Mouse (Mus musculus) embryonic facial prominence, embryonic 13.5 days (tissue): ENCODE data around the gene Polk. TPM values are rescaled to one million over a fixed set of nuclear protein-coding genes. Genes with fewer than 3 reads are reported as not detected.

Experiments used
- ATAC-seq: fragments of 200-750 bp; cut with Nextera tagmentation; 2 replicates; pipeline ENCODE4 v1.8.0; 2017; ENCODE audit warnings: low read depth; ENCODE audit not compliant: insufficient number of reproducible peaks, insufficient read depth, low FRiP score, low TSS enrichment
- H3K27ac ChIP-seq: fragments of 300-500 bp; sonication (generic); 2 replicates; pipeline ENCODE4 v1.5.1; 2015; ENCODE audit warnings: moderate library complexity, mild to moderate bottlenecking, inconsistent platforms
- H3K27me3 ChIP-seq: fragments of 300-500 bp; sonication (generic); 2 replicates; pipeline ENCODE4 v1.6.1; 2015; ENCODE audit warnings: mild to moderate bottlenecking, inconsistent platforms
- H3K36me3 ChIP-seq: fragments of 300-500 bp; sonication (generic); 2 replicates; pipeline ENCODE4 v1.6.1; 2015; ENCODE audit warnings: mild to moderate bottlenecking, inconsistent platforms
- H3K4me1 ChIP-seq: fragments of 300-500 bp; sonication (generic); 2 replicates; pipeline ENCODE4 v1.6.1; 2015; ENCODE audit warnings: inconsistent platforms
- H3K4me2 ChIP-seq: fragments of 300-500 bp; sonication (generic); 2 replicates; pipeline ENCODE4 v1.6.1; 2015; ENCODE audit warnings: moderate library complexity, mild to moderate bottlenecking, inconsistent platforms
- H3K4me3 ChIP-seq: fragments of 300-500 bp; sonication (generic); 2 replicates; pipeline ENCODE4 v1.5.1; 2015; ENCODE audit warnings: mild to moderate bottlenecking, inconsistent platforms
- H3K9ac ChIP-seq: fragments of 300-500 bp; sonication (generic); 2 replicates; pipeline ENCODE4 v1.6.1; 2015; ENCODE audit warnings: mild to moderate bottlenecking, inconsistent platforms
- H3K9me3 ChIP-seq: fragments of 300-500 bp; sonication (generic); 2 replicates; pipeline ENCODE4 v1.6.1; 2016; ENCODE audit warnings: inconsistent platforms
- WGBS: fragments of 180-500 bp; shearing (Covaris S2); methylation state at CpG from one replicate; pipeline ENCODE4 v1.1.7; 2015; ENCODE audit warnings: mixed read lengths; 5-methylcytosine and 5-hydroxymethylcytosine counted together
- polyA plus RNA-seq: library from polyadenylated mRNA; unstranded; fragments of >200 nt; fragmentation: Nextera tagmentation; extraction: Ambion mirVana; gene quantifications from 2 replicates; pipeline ENCODE4 v1.2.1, GENCODE M21; 2015

Gene Polk
- polyA plus RNA-seq, 1 experiment from 2014 or later: 12.0 TPM

GRCm38 (mm10) chr13:96527856-96528255 is 14.5 kb downstream of the Polk start:
- ATAC-seq: no peak
- H3K27ac ChIP-seq: no peak overlapping the region
- no peak overlapping the region for H3K9ac ChIP-seq

GRCm38 (mm10) chr13:96527022-96527421 is 15.4 kb downstream of the Polk start:
- Histone ChIP-seq H3K27me3 (no peaks in the 10 kb centered on the region), H3K4me3 (no peak overlapping the region), H3K9me3 (no peaks in the 10 kb centered on the region), H3K27ac (no peak overlapping the region), H3K4me1 (peaks cover 7% of the 10 kb centered on the region), H3K9ac (no peak overlapping the region), H3K4me2 (no peak overlapping the region), H3K36me3 (peaks cover 7% of the 10 kb centered on the region)
- 88% methylated on average over 3 of the region's 3 CpGs for WGBS
- ATAC-seq: no peak

More at GRCm38 (mm10) chr13:96527856-96528255, 14.5 kb downstream of the Polk start:
- Histone ChIP-seq H3K9me3 (no peaks in the 10 kb centered on the region), H3K36me3 (peaks cover 7% of the 10 kb centered on the region), H3K27me3 (no peaks in the 10 kb centered on the region), H3K4me1 (peaks cover 9% of the 10 kb centered on the region), H3K4me3 (no peak overlapping the region), H3K4me2 (no peak overlapping the region)
- 87% methylated on average over 11 of the region's 11 CpGs for WGBS

GRCm38 (mm10) chr13:96521294-96521693 is 21.1 kb downstream of the Polk start:
- Histone ChIP-seq H3K9ac (no peak overlapping the region), H3K9me3 (no peaks in the 10 kb centered on the region), H3K27me3 (no peaks in the 10 kb centered on the region), H3K4me2 (no peak overlapping the region), H3K4me1 (no peaks in the 10 kb centered on the region), H3K27ac (no peak overlapping the region), H3K36me3 (peaks cover 1% of the 10 kb centered on the region; the same call in 1 of the 2 replicates), H3K4me3 (no peak overlapping the region)
- 90% methylated on average over 3 of the region's 3 CpGs for WGBS
- ATAC-seq: no peak

GRCm38 (mm10) chr13:96517335-96517734 is 25.0 kb downstream of the Polk start:
- Histone ChIP-seq H3K27me3 (no peaks in the 10 kb centered on the region), H3K4me2 (no peak overlapping the region), H3K4me3 (no peak overlapping the region), H3K4me1 (no peaks in the 10 kb centered on the region), H3K36me3 (peaks cover 6% of the 10 kb centered on the region; the same call in 1 of the 2 replicates), H3K9me3 (no peaks in the 10 kb centered on the region), H3K9ac (no peak overlapping the region), H3K27ac (no peak overlapping the region)
- 74% methylated on average over 2 of the region's 2 CpGs for WGBS
- ATAC-seq: no peak

GRCm38 (mm10) chr13:96516249-96516648 is 26.1 kb downstream of the Polk start:
- Histone ChIP-seq H3K9ac (no peak overlapping the region), H3K27me3 (no peaks in the 10 kb centered on the region), H3K36me3 (peaks cover 6% of the 10 kb centered on the region; the same call in 1 of the 2 replicates), H3K4me3 (no peak overlapping the region), H3K27ac (no peak overlapping the region), H3K4me2 (no peak overlapping the region), H3K4me1 (peaks cover 5% of the 10 kb centered on the region; the same call in 1 of the 2 replicates), H3K9me3 (no peaks in the 10 kb centered on the region)
- 87% methylated on average over 9 of the region's 9 CpGs for WGBS
- ATAC-seq: no peak

GRCm38 (mm10) chr13:96514154-96514942 is 28.0 kb downstream of the Polk start:
- H3K27ac ChIP-seq: no peak overlapping the region
- H3K4me2 ChIP-seq: no peak overlapping the region
- no peaks in the 10 kb centered on the region for H3K27me3 ChIP-seq
- no peak overlapping the region for H3K4me3 ChIP-seq
- H3K4me1 ChIP-seq: peaks cover 5% of the 10 kb centered on the region; the same call in 1 of the 2 replicates
- H3K9ac ChIP-seq: no peak overlapping the region
- ATAC-seq: no peak
- H3K36me3 ChIP-seq: peaks cover 6% of the 10 kb centered on the region; the same call in 1 of the 2 replicates
- WGBS: 90% methylated on average over 5 of the region's 5 CpGs
- no peaks in the 10 kb centered on the region for H3K9me3 ChIP-seq

- H3K4me2 ChIP-seq: no peak overlapping the region
- WGBS: 54% methylated on average over 5 of the region's 5 CpGs
- no peaks in the 10 kb centered on the region for H3K27me3 ChIP-seq
- peaks cover 5% of the 10 kb centered on the region; the same call in 1 of the 2 replicates for H3K4me1 ChIP-seq
- peaks cover 6% of the 10 kb centered on the region; the same call in 1 of the 2 replicates for H3K36me3 ChIP-seq
- H3K4me3 ChIP-seq: no peak overlapping the region
- no peak overlapping the region for H3K9ac ChIP-seq
- H3K27ac ChIP-seq: no peak overlapping the region
- no peaks in the 10 kb centered on the region for H3K9me3 ChIP-seq
- ATAC-seq: no peak
Measured at GRCm38 (mm10) chr13:96511893-96512292, 30.5 kb downstream of the Polk start.

- H3K4me2 ChIP-seq: no peak overlapping the region
- H3K36me3 ChIP-seq: peaks cover 5% of the 10 kb centered on the region; the same call in 1 of the 2 replicates
- no peak for ATAC-seq
- no peak overlapping the region for H3K27ac ChIP-seq
- H3K4me1 ChIP-seq: peaks cover 5% of the 10 kb centered on the region; the same call in 1 of the 2 replicates
- no peaks in the 10 kb centered on the region for H3K9me3 ChIP-seq
- WGBS: 81% methylated on average over 1 of the region's 1 CpGs
- H3K27me3 ChIP-seq: no peaks in the 10 kb centered on the region
- no peak overlapping the region for H3K4me3 ChIP-seq
- H3K9ac ChIP-seq: no peak overlapping the region
Measured at GRCm38 (mm10) chr13:96511262-96511661, 31.1 kb downstream of the Polk start.

- Histone ChIP-seq H3K27ac (no peak overlapping the region), H3K9ac (no peak overlapping the region), H3K4me2 (no peak overlapping the region), H3K4me1 (peaks cover 5% of the 10 kb centered on the region; the same call in 1 of the 2 replicates), H3K27me3 (no peaks in the 10 kb centered on the region), H3K9me3 (no peaks in the 10 kb centered on the region), H3K4me3 (no peak overlapping the region), H3K36me3 (0 out of 2 replicates have a peak, but pooled peaks cover 3% of the 10 kb centered on the region)
- WGBS: 86% methylated on average over 13 of the region's 13 CpGs
- no peak for ATAC-seq
Measured at GRCm38 (mm10) chr13:96510635-96511034, 31.7 kb downstream of the Polk start.

- H3K4me2 ChIP-seq: no peak overlapping the region
- H3K27ac ChIP-seq: no peak overlapping the region
- H3K9ac ChIP-seq: no peak overlapping the region
- no peak overlapping the region for H3K4me3 ChIP-seq
- no peak for ATAC-seq
- H3K9me3 ChIP-seq: no peaks in the 10 kb centered on the region
- H3K27me3 ChIP-seq: no peaks in the 10 kb centered on the region
- H3K36me3 ChIP-seq: peaks cover 3% of the 10 kb centered on the region; the same call in 1 of the 2 replicates
- H3K4me1 ChIP-seq: peaks cover 5% of the 10 kb centered on the region; the same call in 1 of the 2 replicates
- 90% methylated on average over 4 of the region's 4 CpGs for WGBS
Measured at GRCm38 (mm10) chr13:96507541-96507940, 34.8 kb downstream of the Polk start.

- H3K27ac ChIP-seq: no peak overlapping the region
- H3K36me3 ChIP-seq: peaks cover 3% of the 10 kb centered on the region; the same call in 1 of the 2 replicates
- H3K4me2 ChIP-seq: no peak overlapping the region
- no peaks in the 10 kb centered on the region for H3K27me3 ChIP-seq
- no peaks in the 10 kb centered on the region for H3K9me3 ChIP-seq
- 85% methylated on average over 6 of the region's 6 CpGs for WGBS
- ATAC-seq: no peak
- H3K4me3 ChIP-seq: no peak overlapping the region
- no peak overlapping the region for H3K9ac ChIP-seq
- H3K4me1 ChIP-seq: no peaks in the 10 kb centered on the region
Measured at GRCm38 (mm10) chr13:96506313-96506712, 36.1 kb downstream of the Polk start.

GRCm38 (mm10) chr13:96505661-96506060 is 36.7 kb downstream of the Polk start:
- H3K4me2 ChIP-seq: no peak overlapping the region
- peaks cover 6% of the 10 kb centered on the region; the same call in 1 of the 2 replicates for H3K36me3 ChIP-seq
- no peak overlapping the region for H3K4me3 ChIP-seq
- H3K27me3 ChIP-seq: no peaks in the 10 kb centered on the region
- WGBS: 83% methylated on average over 4 of the region's 4 CpGs
- no peaks in the 10 kb centered on the region for H3K4me1 ChIP-seq
- H3K9me3 ChIP-seq: no peaks in the 10 kb centered on the region
- H3K27ac ChIP-seq: no peak overlapping the region
- H3K9ac ChIP-seq: no peak overlapping the region
- no peak for ATAC-seq
